Mouse (Mus musculus) brain, embryonic 14.5 days (tissue): Measurements from ENCODE around the gene Cabp4.

Experiments
- CTCF ChIP-seq: fragments of 200-500 bp; IDR thresholded peaks from 2 replicates; pipeline ENCODE4 v1.5.1; 2012; ENCODE audit warnings: inconsistent platforms, mild to moderate bottlenecking, moderate library complexity, borderline replicate concordance; ENCODE audit not compliant: insufficient read depth, insufficient read length; ENCODE audit errors: extremely low read depth
- POLR2A ChIP-seq: fragments of 200-500 bp; IDR thresholded peaks from 2 replicates; pipeline ENCODE4 v1.6.1; 2012; ENCODE audit warnings: mild to moderate bottlenecking, inconsistent platforms, borderline replicate concordance; ENCODE audit not compliant: poor library complexity, insufficient read depth, insufficient read length, severe bottlenecking; ENCODE audit errors: extremely low read depth

DNA sequence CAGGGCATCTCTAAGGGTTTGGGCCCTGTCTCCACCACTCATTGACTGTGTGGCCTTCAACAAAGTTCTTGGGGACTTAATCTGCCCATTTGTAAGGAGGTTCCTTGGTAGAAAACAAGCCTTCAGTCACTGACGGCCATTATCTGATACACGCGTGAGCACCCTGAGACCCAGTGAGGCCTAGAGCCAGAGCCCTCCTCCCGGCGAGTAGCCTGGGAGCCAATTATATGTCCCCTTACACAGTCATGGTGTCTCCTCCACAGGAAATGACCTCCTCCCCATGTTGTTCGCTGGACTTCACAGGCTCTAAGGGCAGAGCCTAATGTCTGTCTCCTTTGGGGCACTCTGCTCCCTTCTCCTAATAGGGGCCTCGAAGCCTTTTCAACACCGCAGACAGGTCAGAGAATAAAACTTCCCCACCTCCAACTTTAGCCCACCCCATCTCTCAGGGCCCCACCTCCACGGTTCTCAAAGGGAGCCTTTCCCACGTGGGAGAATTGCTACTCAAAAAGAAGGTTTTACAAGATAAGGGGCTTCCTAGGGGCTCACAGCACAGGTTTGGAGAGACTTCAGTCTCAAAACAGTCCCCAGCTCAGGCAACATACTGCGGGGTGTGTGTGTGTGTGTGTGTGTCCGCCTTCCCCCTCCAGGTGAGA is 2.7 kb upstream of the Cabp4 start:
- no peak for TF ChIP-seq POLR2A
- no peak for TF ChIP-seq CTCF
